Mouse (Mus musculus): ENCODE measurements around the gene Ly6g6f. TPM values are rescaled to one million over a fixed set of nuclear protein-coding genes. Genes with fewer than 3 reads are reported as not detected.

The Ly6g6f gene
- polyA plus RNA-seq, 3 experiments from 2014 or later, result not detected

Other genes starting within 250 kb of the Ly6g6f start
- gene Stk19, start 248.7 kb downstream of the Ly6g6f start, polyA plus RNA-seq (2017; shearing (Covaris generic)), result 10 to 100 TPM; 30.4 to 44.5 (median 37.2) TPM
- gene Dxo, start 248.6 kb downstream of the Ly6g6f start, polyA plus RNA-seq (2017; shearing (Covaris generic)), result 10 to 100 TPM; 23.9 to 29.0 (median 27.1) TPM
- gene Skiv2l, start 235.4 kb downstream of the Ly6g6f start, polyA plus RNA-seq (2017; shearing (Covaris generic)), result 10 to 100 TPM; 28.6 to 34.2 (median 33.7) TPM
- gene Nelfe, start 235.2 kb downstream of the Ly6g6f start, polyA plus RNA-seq (2017; shearing (Covaris generic)), result 10 to 100 TPM; 40.1 to 65.0 (median 47.0) TPM
- gene Cfb, start 223.1 kb downstream of the Ly6g6f start, polyA plus RNA-seq (2017; shearing (Covaris generic)), result 1 to 10 TPM in 1 of 3 experiments, under 1 TPM in 2; 0.24 to 2.6 (median 0.37) TPM
- not detected for gene Zbtb12, start 206.1 kb downstream of the Ly6g6f start, polyA plus RNA-seq (2017; shearing (Covaris generic))
- gene Gm20547, start 203.6 kb downstream of the Ly6g6f start, polyA plus RNA-seq (2017; shearing (Covaris generic)), result under 1 TPM in 1 of 3 experiments, not detected in 2; 0.26 TPM
- gene C2, start 187.3 kb downstream of the Ly6g6f start, polyA plus RNA-seq (2017; shearing (Covaris generic)), result 1 to 10 TPM in 1 of 3 experiments, not detected in 2; 1.4 TPM
- gene Ehmt2, start 187.1 kb downstream of the Ly6g6f start, polyA plus RNA-seq (2017; shearing (Covaris generic)), result 10 to 100 TPM; 27.1 to 32.6 (median 29.4) TPM
- not detected for gene Slc44a4, start 171.1 kb downstream of the Ly6g6f start, polyA plus RNA-seq (2017; shearing (Covaris generic))
- 10 to 100 TPM; 12.8 to 28.2 (median 27.6) TPM for gene Neu1, start 154.4 kb downstream of the Ly6g6f start, polyA plus RNA-seq (2017; shearing (Covaris generic))
- gene Hspa1b, start 126.4 kb downstream of the Ly6g6f start, polyA plus RNA-seq (2017; shearing (Covaris generic)), result under 1 TPM; 0.53 to 0.85 (median 0.80) TPM
- under 1 TPM in 1 of 3 experiments, not detected in 2; 0.94 TPM for gene Gm20481, start 115.7 kb downstream of the Ly6g6f start, polyA plus RNA-seq (2017; shearing (Covaris generic))
- 1 to 10 TPM in 2 of 3 experiments, under 1 TPM in 1; 0.74 to 2.3 (median 1.1) TPM for gene Hspa1a, start 113.5 kb downstream of the Ly6g6f start, polyA plus RNA-seq (2017; shearing (Covaris generic))
- not detected for gene Hspa1l, start 112.9 kb downstream of the Ly6g6f start, polyA plus RNA-seq (2017; shearing (Covaris generic))
- 10 to 100 TPM; 37.7 to 67.4 (median 40.0) TPM for gene Lsm2, start 103.7 kb downstream of the Ly6g6f start, polyA plus RNA-seq (2017; shearing (Covaris generic))
- gene Vars, start 84.6 kb downstream of the Ly6g6f start, polyA plus RNA-seq (2017; shearing (Covaris generic)), result 10 to 100 TPM; 27.2 to 30.9 (median 30.8) TPM
- gene Vwa7, start 69.0 kb downstream of the Ly6g6f start, polyA plus RNA-seq (2017; shearing (Covaris generic)), result under 1 TPM in 2 of 3 experiments, not detected in 1; 0.10 to 0.28 TPM
- gene Sapcd1, start 57.6 kb downstream of the Ly6g6f start, polyA plus RNA-seq (2017; shearing (Covaris generic)), result 1 to 10 TPM in 2 of 3 experiments, under 1 TPM in 1; 0.54 to 2.6 (median 1.4) TPM
- 1 to 10 TPM; 1.3 to 1.4 (median 1.4) TPM for gene Msh5, start 38.9 kb downstream of the Ly6g6f start, polyA plus RNA-seq (2017; shearing (Covaris generic))
- gene Clic1, start 35.6 kb downstream of the Ly6g6f start, polyA plus RNA-seq (2017; shearing (Covaris generic)), result 100 to 1,000 TPM; 487 to 766 (median 514) TPM
- 1 to 10 TPM in 2 of 3 experiments, under 1 TPM in 1; 0.91 to 3.0 (median 1.3) TPM for gene Ddah2, start 26.6 kb downstream of the Ly6g6f start, polyA plus RNA-seq (2017; shearing (Covaris generic))
- not detected for gene Ly6g6c, start 20.2 kb downstream of the Ly6g6f start, polyA plus RNA-seq (2017; shearing (Covaris generic))
- gene Mpig6b, start 19.4 kb downstream of the Ly6g6f start, polyA plus RNA-seq (2017; shearing (Covaris generic)), result not detected
- not detected for gene Ly6g6e, start 8.7 kb downstream of the Ly6g6f start, polyA plus RNA-seq (2017; shearing (Covaris generic))
- gene Ly6g6d, start 7.5 kb downstream of the Ly6g6f start, polyA plus RNA-seq (2017; shearing (Covaris generic)), result not detected
- 10 to 100 TPM; 22.3 to 26.3 (median 25.6) TPM for gene Abhd16a, start 3.7 kb upstream of the Ly6g6f start, polyA plus RNA-seq (2017; shearing (Covaris generic))
- gene Ly6g5c, start 22.7 kb upstream of the Ly6g6f start, polyA plus RNA-seq (2017; shearing (Covaris generic)), result not detected
- 1 to 10 TPM; 1.9 to 8.9 (median 3.9) TPM for gene Ly6g5b, start 29.8 kb upstream of the Ly6g6f start, polyA plus RNA-seq (2017; shearing (Covaris generic))
- gene Gpank1, start 35.8 kb upstream of the Ly6g6f start, polyA plus RNA-seq (2017; shearing (Covaris generic)), result 10 to 100 TPM; 57.1 to 87.4 (median 74.3) TPM
- gene Csnk2b, start 36.4 kb upstream of the Ly6g6f start, polyA plus RNA-seq (2017; shearing (Covaris generic)), result 100 to 1,000 TPM; 246 to 346 (median 344) TPM
- gene D17H6S53E, start 40.8 kb upstream of the Ly6g6f start, polyA plus RNA-seq (2017; shearing (Covaris generic)), result 10 to 100 TPM; 20.0 to 27.1 (median 25.1) TPM
- not detected for gene Apom, start 46.4 kb upstream of the Ly6g6f start, polyA plus RNA-seq (2017; shearing (Covaris generic))
- gene Bag6, start 49.6 kb upstream of the Ly6g6f start, polyA plus RNA-seq (2017; shearing (Covaris generic)), result 10 to 100 TPM; 25.4 to 33.8 (median 29.1) TPM
- 100 to 1,000 TPM in 1 of 3 experiments, 10 to 100 TPM in 2; 47.1 to 105 (median 47.2) TPM for gene Prrc2a, start 79.3 kb upstream of the Ly6g6f start, polyA plus RNA-seq (2017; shearing (Covaris generic))
- 1 to 10 TPM in 2 of 3 experiments, under 1 TPM in 1; 0.79 to 5.4 (median 2.1) TPM for gene Aif1, start 90.5 kb upstream of the Ly6g6f start, polyA plus RNA-seq (2017; shearing (Covaris generic))
- 10 to 100 TPM in 1 of 3 experiments, 1 to 10 TPM in 2; 6.4 to 11.2 (median 8.8) TPM for gene Lst1, start 102.8 kb upstream of the Ly6g6f start, polyA plus RNA-seq (2017; shearing (Covaris generic))
- 100 to 1,000 TPM; 112 to 242 (median 186) TPM for gene Ltb, start 108.8 kb upstream of the Ly6g6f start, polyA plus RNA-seq (2017; shearing (Covaris generic))
- gene Tnf, start 116.4 kb upstream of the Ly6g6f start, polyA plus RNA-seq (2017; shearing (Covaris generic)), result 10 to 100 TPM; 20.9 to 28.8 (median 24.9) TPM
- gene Lta, start 119.7 kb upstream of the Ly6g6f start, polyA plus RNA-seq (2017; shearing (Covaris generic)), result 100 to 1,000 TPM in 1 of 3 experiments, 10 to 100 TPM in 2; 34.4 to 113 (median 95.2) TPM
- gene Gm16181, start 135.2 kb upstream of the Ly6g6f start, polyA plus RNA-seq (2017; shearing (Covaris generic)), result under 1 TPM in 2 of 3 experiments, not detected in 1; 0.67 to 0.68 TPM
- 1 to 10 TPM; 4.6 to 7.2 (median 5.9) TPM for gene Atp6v1g2, start 148.1 kb upstream of the Ly6g6f start, polyA plus RNA-seq (2017; shearing (Covaris generic))
- 1 to 10 TPM; 1.7 to 3.3 (median 1.9) TPM for gene Nfkbil1, start 150.2 kb upstream of the Ly6g6f start, polyA plus RNA-seq (2017; shearing (Covaris generic))
- gene Ddx39b, start 156.1 kb upstream of the Ly6g6f start, polyA plus RNA-seq (2017; shearing (Covaris generic)), result 100 to 1,000 TPM; 194 to 276 (median 261) TPM
- 1,000 to 10,000 TPM; 4,089 to 4,363 (median 4,119) TPM for gene H2-D1, start 177.1 kb upstream of the Ly6g6f start, polyA plus RNA-seq (2017; shearing (Covaris generic))
- under 1 TPM in 2 of 3 experiments, not detected in 1; 0.23 to 0.24 TPM for gene H2-Q1, start 234.8 kb upstream of the Ly6g6f start, polyA plus RNA-seq (2017; shearing (Covaris generic))

All from inflammation-experienced regulatory T-cells, adult 6 months (primary cell).